Mouse (Mus musculus) heart, embryonic 16.5 days (tissue): ENCODE measurements around the gene Astn1. TPM values are rescaled to one million over a fixed set of nuclear protein-coding genes. Genes with fewer than 3 reads are reported as not detected.

Source experiments
- ATAC-seq: fragments of 200-750 bp; cut with Nextera tagmentation; replicated peaks from 2 replicates; pipeline ENCODE4 v1.8.0; 2017; ENCODE audit warnings: moderate number of reproducible peaks; ENCODE audit not compliant: insufficient read depth, low FRiP score; ENCODE audit errors: extremely low read depth
- H3K27ac ChIP-seq: fragments of 300-500 bp; sonication (generic); 2 replicates; pipeline ENCODE4 v1.5.1; 2014; ENCODE audit warnings: mild to moderate bottlenecking, low read length, control low read depth, moderate library complexity
- H3K27me3 ChIP-seq: fragments of 300-500 bp; sonication (generic); 2 replicates; pipeline ENCODE4 v1.6.1; 2014; ENCODE audit warnings: low read length, mixed read lengths; ENCODE audit not compliant: control insufficient read depth, insufficient read depth
- H3K36me3 ChIP-seq: fragments of 300-500 bp; sonication (generic); 2 replicates; pipeline ENCODE4 v1.6.1; 2014; ENCODE audit not compliant: control insufficient read depth, insufficient read depth
- H3K4me1 ChIP-seq: fragments of 300-500 bp; sonication (generic); 2 replicates; pipeline ENCODE4 v1.6.1; 2014; ENCODE audit warnings: low read length, mixed read lengths; ENCODE audit not compliant: control insufficient read depth, insufficient read depth
- H3K4me2 ChIP-seq: fragments of 300-500 bp; sonication (generic); 2 replicates; pipeline ENCODE4 v1.6.1; 2014; ENCODE audit warnings: low read depth, mild to moderate bottlenecking, control low read depth, low read length
- H3K4me3 ChIP-seq: fragments of 300-500 bp; sonication (generic); 2 replicates; pipeline ENCODE4 v1.5.1; 2014; ENCODE audit warnings: mild to moderate bottlenecking, control low read depth, low read length
- H3K9ac ChIP-seq: fragments of 300-500 bp; sonication (generic); 2 replicates; pipeline ENCODE4 v1.6.1; 2014; ENCODE audit warnings: low read length, control low read depth
- H3K9me3 ChIP-seq: fragments of 300-500 bp; sonication (generic); replicated peaks from 2 replicates; pipeline ENCODE4 v1.6.1; 2016; ENCODE audit warnings: low read length; ENCODE audit not compliant: control insufficient read depth
- WGBS: fragments of 180-500 bp; shearing (Covaris S2); extraction: QIAGEN DNeasy Blood & Tissue Kit; methylation state at CpG from one replicate; pipeline ENCODE4 v1.1.7; 2014; 5-methylcytosine and 5-hydroxymethylcytosine counted together
- polyA plus RNA-seq: library from polyadenylated mRNA; unstranded; fragments of >200 nt; fragmentation: Nextera tagmentation; extraction: Ambion mirVana; gene quantifications from 2 replicates; pipeline ENCODE4 v1.2.1, GENCODE M21; 2015

Gene Astn1
- polyA plus RNA-seq, 1 experiment from 2014 or later, result 0.42 TPM

DNA sequence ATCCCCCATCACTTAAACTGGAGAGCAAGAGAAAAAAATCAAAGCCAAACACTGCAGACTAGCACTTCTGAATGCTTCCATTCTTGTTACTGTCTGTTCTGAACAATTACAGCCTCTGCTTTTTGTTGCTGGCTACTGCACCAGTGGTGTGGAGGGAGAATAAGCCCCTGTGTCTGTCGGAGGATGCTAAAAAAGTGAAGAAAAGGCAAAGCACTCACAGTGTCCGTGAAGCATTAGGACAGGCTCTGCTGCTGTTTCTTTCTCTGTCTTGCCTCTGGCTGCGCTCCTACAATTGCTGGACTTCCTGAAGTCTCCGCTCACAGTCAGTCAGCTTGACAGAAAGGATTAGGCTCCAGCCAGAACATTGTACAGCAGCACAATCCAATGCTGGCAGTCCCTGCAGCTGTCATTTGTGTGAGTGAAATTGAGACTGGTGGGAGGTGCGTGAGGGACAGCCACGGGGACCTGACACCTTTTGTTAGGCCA lies 192.0 kb downstream of the Astn1 start:
- H3K27ac ChIP-seq, result peak overlapping the region; percentile 9; the same call in 1 of the 2 replicates
- H3K4me3 ChIP-seq, result peak overlapping the region; percentile 5; the same call in 1 of the 2 replicates
- WGBS, result 12% methylated on average over 6 of the region's 6 CpGs
- H3K9ac ChIP-seq, result no peak overlapping the region
- H3K4me2 ChIP-seq, result peak overlapping the region; percentile 45
- peaks cover 3% of the 10 kb centered on the region; the same call in 1 of the 2 replicates for H3K4me1 ChIP-seq
- H3K9me3 ChIP-seq, result no peaks in the 10 kb centered on the region
- ATAC-seq, result 0 out of 2 replicates have a peak, but pooled peaks have one; percentile 52
- no peaks in the 10 kb centered on the region for H3K27me3 ChIP-seq
- H3K36me3 ChIP-seq, result no peaks in the 10 kb centered on the region

DNA sequence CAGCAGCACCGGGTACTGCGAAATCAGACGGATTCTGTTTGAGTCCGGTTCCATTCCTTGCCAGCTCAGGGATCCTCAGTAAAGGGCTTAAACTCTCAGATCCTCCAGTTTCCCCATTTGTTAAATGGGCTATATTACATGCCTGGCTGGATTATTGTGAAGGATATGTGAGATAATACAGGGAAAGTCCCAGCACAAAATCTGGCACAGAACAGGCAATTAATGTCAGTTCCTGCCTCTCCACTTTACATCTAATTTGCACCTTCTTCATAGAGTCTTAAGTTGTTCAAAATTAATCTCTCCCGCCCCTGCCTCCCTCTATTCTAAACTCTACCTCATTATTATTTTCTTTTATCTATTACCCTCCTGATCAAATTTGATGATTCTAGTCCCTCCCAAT lies 211.1 kb downstream of the Astn1 start:
- Histone ChIP-seq H3K36me3 (no peaks in the 10 kb centered on the region), H3K9ac (no peak overlapping the region), H3K27me3 (no peaks in the 10 kb centered on the region), H3K4me3 (no peak overlapping the region), H3K4me1 (no peaks in the 10 kb centered on the region), H3K27ac (no peak overlapping the region), H3K9me3 (no peaks in the 10 kb centered on the region), H3K4me2 (no peak overlapping the region)
- WGBS, result 93% methylated on average over 5 of the region's 5 CpGs
- ATAC-seq, result no peak

DNA sequence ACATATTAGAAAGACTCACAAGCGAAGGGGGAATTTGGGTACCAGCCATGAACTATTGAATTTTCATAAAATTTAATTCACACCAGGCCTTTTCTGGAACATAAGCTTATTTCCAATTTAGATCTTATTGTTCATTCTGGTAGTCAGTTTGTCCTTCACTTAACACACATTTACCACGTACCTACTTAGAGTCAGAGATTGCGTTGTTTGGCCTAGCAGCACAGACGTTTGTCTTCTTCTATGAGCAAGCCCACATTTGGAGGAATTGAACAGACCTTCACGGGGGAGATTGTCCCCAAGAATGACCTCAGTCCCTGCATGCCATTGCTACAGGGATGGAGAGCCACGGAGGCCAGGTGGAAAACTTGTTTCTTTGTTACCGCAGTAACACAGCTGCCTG lies 211.5 kb downstream of the Astn1 start:
- Histone ChIP-seq H3K9ac (no peak overlapping the region), H3K9me3 (no peaks in the 10 kb centered on the region), H3K27ac (no peak overlapping the region), H3K4me1 (no peaks in the 10 kb centered on the region), H3K36me3 (no peaks in the 10 kb centered on the region), H3K4me2 (no peak overlapping the region), H3K4me3 (no peak overlapping the region), H3K27me3 (no peaks in the 10 kb centered on the region)
- 83% methylated on average over 7 of the region's 7 CpGs for WGBS
- no peak for ATAC-seq

DNA sequence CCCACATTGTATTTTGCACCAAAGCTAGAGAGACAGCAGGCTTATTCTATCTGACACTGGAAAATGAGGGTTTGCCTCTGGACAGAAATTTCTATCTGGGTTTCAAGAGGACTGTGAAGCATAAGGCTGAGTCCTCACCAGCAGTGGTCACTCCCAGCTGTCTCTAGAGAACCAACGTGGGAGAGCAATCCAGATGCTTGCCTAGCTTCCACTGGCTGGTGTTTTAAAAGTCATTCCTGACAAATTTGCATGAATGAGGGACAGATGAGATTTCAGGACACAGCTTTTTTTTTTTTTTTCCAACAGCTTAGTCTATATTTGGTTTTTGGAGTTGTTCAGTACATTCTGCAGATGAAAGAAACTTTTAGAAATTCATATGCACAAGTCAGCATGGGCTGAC lies 213.9 kb downstream of the Astn1 start:
- Histone ChIP-seq H3K4me1 (no peaks in the 10 kb centered on the region), H3K9me3 (no peaks in the 10 kb centered on the region), H3K27ac (no peak overlapping the region), H3K9ac (no peak overlapping the region), H3K36me3 (no peaks in the 10 kb centered on the region), H3K4me2 (no peak overlapping the region), H3K27me3 (no peaks in the 10 kb centered on the region), H3K4me3 (no peak overlapping the region)
- ATAC-seq, result no peak
- 34% methylated on average over 1 of the region's 1 CpGs for WGBS

DNA sequence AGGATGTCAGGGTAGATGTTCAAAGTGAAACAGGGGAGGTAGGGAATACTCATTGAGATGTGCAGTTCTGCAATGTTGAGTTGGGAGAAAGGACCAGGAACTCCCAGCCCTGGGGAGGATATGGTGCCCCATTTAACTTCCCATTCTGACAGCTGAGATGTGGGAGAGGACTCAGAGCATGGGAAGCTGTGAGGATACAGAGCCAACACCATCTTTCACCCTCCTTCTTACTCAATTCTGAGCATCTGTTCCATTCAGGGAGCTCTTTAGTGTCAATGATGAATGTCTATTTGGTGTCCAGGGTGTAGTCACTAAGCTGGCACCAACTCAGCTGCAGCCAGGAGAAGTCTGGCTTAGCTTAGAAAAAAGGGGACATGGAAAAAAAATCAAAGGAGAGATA lies 219.7 kb downstream of the Astn1 start:
- H3K36me3 ChIP-seq, result no peaks in the 10 kb centered on the region
- H3K9me3 ChIP-seq, result no peaks in the 10 kb centered on the region
- ATAC-seq, result no peak
- no peak overlapping the region for H3K4me3 ChIP-seq
- H3K27me3 ChIP-seq, result no peaks in the 10 kb centered on the region
- H3K9ac ChIP-seq, result no peak overlapping the region
- no peaks in the 10 kb centered on the region for H3K4me1 ChIP-seq
- no peak overlapping the region for H3K27ac ChIP-seq
- no peak overlapping the region for H3K4me2 ChIP-seq

DNA sequence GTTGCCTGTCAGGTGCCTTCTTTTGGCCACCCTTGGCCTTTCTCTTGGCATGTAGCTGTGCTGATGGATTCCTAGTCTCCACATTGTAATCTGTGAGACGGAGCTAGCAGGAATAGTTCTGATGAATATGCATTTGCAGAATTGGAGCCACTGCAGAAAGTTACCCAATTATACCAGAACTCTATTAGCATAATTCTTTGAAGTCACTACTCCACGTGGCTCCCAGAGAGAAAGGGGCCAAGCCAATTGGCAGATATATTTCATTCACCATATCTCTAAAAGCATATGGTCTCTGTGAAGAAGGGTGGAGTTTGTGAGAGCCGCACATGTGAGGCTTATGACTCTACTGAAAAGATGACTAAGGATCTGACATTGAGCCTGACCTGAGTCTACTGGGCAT lies 226.8 kb downstream of the Astn1 start:
- ATAC-seq, result no peak
- Histone ChIP-seq H3K4me3 (no peak overlapping the region), H3K9me3 (no peaks in the 10 kb centered on the region), H3K9ac (no peak overlapping the region), H3K36me3 (no peaks in the 10 kb centered on the region), H3K27ac (no peak overlapping the region), H3K27me3 (no peaks in the 10 kb centered on the region), H3K4me1 (no peaks in the 10 kb centered on the region), H3K4me2 (no peak overlapping the region)
- WGBS, result 68% methylated on average over 3 of the region's 3 CpGs

DNA sequence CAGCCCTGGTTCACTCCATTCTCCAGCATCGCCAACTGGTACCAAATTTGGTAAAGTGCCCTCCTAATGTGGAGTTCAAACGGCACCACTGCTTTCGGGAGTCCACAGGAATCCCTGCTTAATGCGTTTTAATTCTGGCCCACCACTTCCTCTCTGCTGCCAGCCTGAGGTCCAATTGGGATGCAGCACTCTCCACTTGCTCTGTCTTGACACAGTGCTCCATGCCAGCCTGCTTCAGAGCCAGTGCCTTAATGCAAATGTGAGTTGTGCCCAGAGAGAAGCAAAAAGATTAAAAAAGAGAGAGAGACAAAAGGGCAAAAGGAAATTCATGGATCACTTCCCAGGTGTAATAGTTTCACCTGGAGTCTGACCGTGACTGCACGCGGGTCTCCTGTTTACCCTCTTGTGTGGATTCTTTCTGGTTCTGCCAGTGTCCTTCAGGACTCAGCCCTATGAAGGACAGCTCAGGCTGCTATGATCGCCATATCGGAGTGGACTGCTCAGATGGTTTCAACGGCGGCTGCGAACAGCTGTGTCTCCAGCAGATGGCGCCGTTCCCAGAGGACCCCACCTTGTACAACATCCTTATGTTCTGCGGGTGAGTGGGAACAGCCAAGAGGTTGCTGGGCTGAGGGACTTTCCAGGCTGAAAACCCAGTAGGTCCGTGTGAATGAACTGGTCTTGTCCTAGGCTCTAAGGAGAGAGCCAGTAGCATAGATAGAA lies 234.8 kb downstream of the Astn1 start:
- Histone ChIP-seq H3K9ac (no peak overlapping the region), H3K27ac (no peak overlapping the region), H3K4me1 (no peaks in the 10 kb centered on the region), H3K36me3 (no peaks in the 10 kb centered on the region), H3K9me3 (no peaks in the 10 kb centered on the region), H3K4me2 (no peak overlapping the region), H3K27me3 (no peaks in the 10 kb centered on the region), H3K4me3 (no peak overlapping the region)
- 0 out of 2 replicates have a peak, but pooled peaks have one; percentile 37 for ATAC-seq
- 31% methylated on average over 16 of the region's 16 CpGs for WGBS

DNA sequence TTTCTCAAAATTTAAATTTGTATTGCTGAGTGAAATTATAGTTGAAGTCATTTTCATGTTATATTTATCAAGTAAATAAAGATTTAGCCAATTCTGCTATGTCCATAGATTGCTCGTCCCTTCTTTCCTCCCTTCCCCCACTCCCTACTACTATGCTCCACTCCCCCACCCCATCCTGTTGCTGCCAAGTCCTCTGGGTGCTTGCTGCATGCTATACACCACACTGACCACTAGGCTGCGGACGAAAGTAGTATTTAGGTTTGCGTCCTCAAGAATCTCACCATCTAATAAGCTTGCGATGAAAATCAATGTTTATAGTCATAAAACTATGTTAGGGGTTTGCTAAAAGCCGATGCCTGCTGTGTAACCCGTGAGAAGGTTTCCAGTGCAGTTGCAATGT lies 235.9 kb downstream of the Astn1 start:
- Histone ChIP-seq H3K9me3 (no peaks in the 10 kb centered on the region), H3K27ac (no peak overlapping the region), H3K9ac (no peak overlapping the region), H3K27me3 (no peaks in the 10 kb centered on the region), H3K4me1 (no peaks in the 10 kb centered on the region), H3K4me2 (no peak overlapping the region), H3K4me3 (no peak overlapping the region), H3K36me3 (no peaks in the 10 kb centered on the region)
- ATAC-seq, result no peak
- 73% methylated on average over 7 of the region's 7 CpGs for WGBS

DNA sequence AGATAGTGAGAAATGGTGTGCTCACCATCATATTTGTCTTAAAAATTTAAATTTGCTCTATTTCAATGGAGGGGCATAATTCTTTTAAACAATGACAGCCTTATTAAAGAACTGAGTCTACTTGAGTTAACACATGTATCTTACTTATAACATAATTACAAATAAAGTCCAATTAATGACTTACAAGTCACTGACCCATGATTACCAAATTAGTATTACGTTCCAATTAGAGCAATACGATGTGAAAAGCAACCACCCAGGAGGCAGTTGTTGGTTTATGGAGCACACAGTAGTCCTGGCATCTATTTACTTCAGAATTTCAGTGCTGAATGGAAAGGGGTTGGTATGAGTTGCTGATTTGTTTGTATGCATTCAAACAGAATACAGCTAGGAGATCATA lies 237.4 kb downstream of the Astn1 start:
- Histone ChIP-seq H3K4me3 (no peak overlapping the region), H3K9me3 (no peaks in the 10 kb centered on the region), H3K36me3 (no peaks in the 10 kb centered on the region), H3K4me1 (no peaks in the 10 kb centered on the region), H3K27me3 (no peaks in the 10 kb centered on the region), H3K4me2 (no peak overlapping the region), H3K27ac (no peak overlapping the region), H3K9ac (no peak overlapping the region)
- 86% methylated on average over 2 of the region's 2 CpGs for WGBS
- no peak for ATAC-seq
